Mouse (Mus musculus) mesoderm, embryonic 11.5 days (tissue): ENCODE results near the gene Gm11564.
"Not testable (repeated sequence)": the region's sequence is repeated elsewhere in the genome, so short reads cannot be mapped to it uniquely, and the experiment has no call there.

Source experiments
- DNase-seq: peaks from one replicate; pipeline ENCODE4 v3.0.0-alpha.2; 2012; ENCODE audit warnings: low read depth, low spot score

Gm11564 gene

DNA sequence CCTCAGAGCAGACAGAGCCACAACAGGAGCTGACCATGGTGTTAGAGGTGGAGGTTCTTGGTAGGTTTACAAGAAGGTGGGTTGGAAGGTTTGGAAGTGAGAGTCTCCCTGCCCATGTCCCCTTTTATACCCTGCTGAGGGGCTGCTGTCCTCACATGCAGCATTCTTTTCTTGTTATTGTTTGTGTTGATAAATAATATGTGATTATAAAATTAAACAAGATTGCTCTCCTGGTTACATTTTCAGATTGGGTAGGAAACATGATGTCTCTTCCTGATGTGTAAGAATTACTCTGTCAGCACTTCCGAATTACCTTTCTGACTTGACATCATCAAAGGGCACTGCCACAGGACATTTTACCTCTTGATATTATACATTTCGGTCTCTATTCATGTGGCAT is at the start of gene Gm11564:
Gene Gm11564 (minus strand): TSS at position 101 of the 400 bp plus-strand sequence.
- DNase-seq, result not testable (repeated sequence)

GRCm38 (mm10) chr11:99864176-99864575 is 48.7 kb upstream of the Gm11564 start, which contains the start of gene Gm11559:
Gm11559 (plus strand) TSS chr11:99864476.
- not testable (repeated sequence) for DNase-seq

- no peak for DNase-seq
These were observed 43.3 kb upstream of the Gm11564 start for GRCm38 (mm10) chr11:99858761-99859160.

DNA sequence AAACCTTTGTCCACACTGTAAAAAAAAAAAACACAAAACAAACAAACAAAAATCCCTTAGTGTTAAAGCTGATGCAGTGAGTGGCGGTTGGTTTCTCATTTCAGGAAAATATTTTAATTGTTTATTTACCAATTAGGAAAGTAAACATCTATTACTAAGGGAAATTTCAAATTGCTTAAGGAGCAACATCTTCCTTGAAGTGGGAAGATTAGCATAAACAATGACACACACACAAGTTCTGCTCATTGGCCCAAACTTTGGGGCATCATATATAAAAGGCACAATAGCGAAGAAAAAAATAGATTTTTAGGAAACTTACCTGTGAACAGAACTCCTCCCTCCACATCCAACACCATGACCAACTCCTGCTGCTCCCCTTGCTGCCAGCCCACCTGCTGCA is 42.2 kb upstream of the Gm11564 start, which contains the start of gene Gm11568:
Gene Gm11568 (plus strand): TSS at position 301 of the 400 bp plus-strand sequence.
- no peak for DNase-seq

- DNase-seq, result peak; percentile 22
These were observed 38.7 kb upstream of the Gm11564 start for GRCm38 (mm10) chr11:99854121-99854520.

GRCm38 (mm10) chr11:99851508-99851907 is 36.0 kb upstream of the Gm11564 start, which contains the start of gene Krtap4-16:
Krtap4-16 (minus strand) TSS chr11:99851608.
- no peak for DNase-seq

DNA sequence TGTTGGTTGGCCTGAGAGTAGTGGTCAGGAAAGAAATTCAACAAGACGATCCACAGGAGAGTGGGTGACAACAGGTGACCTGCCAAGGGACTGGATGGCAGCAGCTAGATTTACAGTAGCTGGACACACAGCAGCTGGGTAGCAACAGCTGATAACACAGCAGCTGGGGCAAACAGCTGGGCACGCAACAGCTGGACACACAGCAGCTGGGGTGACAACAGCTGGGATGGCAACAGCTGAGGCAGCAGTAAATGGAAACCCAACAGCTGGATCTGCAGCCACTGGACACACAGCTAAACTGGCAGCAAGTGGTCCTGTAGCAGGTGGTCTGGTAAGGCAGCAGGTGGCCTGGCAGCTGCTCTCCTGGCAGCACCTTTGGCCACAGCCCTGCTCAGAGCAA is 31.3 kb upstream of the Gm11564 start:
- DNase-seq, result no peak

DNA sequence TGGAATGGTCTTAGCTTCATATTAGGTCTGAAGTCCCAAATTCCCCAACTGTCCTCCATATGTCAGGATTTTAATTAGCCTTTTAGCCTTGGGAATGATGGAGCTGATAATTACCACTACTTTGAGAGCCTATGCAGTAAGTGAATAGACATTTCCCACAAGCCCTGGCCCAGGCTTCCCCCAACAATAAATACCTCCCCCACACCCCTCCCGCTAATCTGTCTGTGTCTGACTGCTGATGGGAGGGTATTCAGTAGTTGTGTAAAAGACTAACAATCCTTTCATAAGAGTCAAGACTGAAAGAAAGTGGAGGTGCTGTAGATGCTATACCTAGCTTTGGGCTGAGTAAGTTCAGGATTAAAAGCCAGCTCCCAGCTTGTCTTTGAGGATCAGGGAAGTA is 26.7 kb upstream of the Gm11564 start:
- no peak for DNase-seq

GRCm38 (mm10) chr11:99837966-99838365 is 22.5 kb upstream of the Gm11564 start, which contains the start of gene 2300003K06Rik:
2300003K06Rik (minus strand) TSS chr11:99838066.
- no peak for DNase-seq

- not testable (repeated sequence) for DNase-seq
These were observed 5.7 kb downstream of the Gm11564 start, which contains the start of gene Krtap4-13 for GRCm38 (mm10) chr11:99809792-99810191. Krtap4-13 (minus strand) TSS chr11:99809892.

DNA sequence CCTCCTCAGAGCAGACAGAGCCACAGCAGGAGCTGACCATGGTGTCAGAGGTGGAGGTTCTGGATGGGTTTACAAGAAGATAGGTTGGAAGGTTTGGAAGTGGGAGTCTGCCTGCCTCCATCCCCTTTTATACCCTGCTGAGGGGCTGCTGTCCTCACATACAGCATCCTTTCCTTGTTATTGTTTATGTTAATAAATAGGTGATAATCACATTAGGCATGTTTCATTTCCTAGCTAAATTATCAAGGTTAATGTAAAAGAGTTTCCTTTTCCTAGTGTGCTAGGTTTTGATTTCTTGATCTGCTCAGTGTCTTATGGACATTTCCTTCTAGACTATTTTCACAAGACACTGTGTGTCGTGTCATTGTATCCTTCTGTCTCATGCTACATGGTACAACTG is 11.1 kb downstream of the Gm11564 start, which contains the start of gene Gm11554:
Gene Gm11554 (minus strand): TSS at position 101 of the 400 bp plus-strand sequence.
- not testable (repeated sequence) for DNase-seq

DNA sequence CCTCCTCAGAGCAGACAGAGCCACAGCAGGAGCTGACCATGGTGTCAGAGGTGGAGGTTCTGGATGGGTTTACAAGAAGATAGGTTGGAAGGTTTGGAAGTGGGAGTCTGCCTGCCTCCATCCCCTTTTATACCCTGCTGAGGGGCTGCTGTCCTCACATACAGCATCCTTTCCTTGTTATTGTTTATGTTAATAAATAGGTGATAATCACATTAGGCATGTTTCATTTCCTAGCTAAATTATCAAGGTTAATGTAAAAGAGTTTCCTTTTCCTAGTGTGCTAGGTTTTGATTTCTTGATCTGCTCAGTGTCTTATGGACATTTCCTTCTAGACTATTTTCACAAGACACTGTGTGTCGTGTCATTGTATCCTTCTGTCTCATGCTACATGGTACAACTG is 16.6 kb downstream of the Gm11564 start, which contains the start of gene Gm11569:
Gene Gm11569 (minus strand): TSS at position 101 of the 400 bp plus-strand sequence.
- not testable (repeated sequence) for DNase-seq

GRCm38 (mm10) chr11:99793367-99793766 is 22.1 kb downstream of the Gm11564 start, which contains the start of gene Gm11596:
Gm11596 (minus strand) TSS chr11:99793467.
- DNase-seq, result no peak

DNA sequence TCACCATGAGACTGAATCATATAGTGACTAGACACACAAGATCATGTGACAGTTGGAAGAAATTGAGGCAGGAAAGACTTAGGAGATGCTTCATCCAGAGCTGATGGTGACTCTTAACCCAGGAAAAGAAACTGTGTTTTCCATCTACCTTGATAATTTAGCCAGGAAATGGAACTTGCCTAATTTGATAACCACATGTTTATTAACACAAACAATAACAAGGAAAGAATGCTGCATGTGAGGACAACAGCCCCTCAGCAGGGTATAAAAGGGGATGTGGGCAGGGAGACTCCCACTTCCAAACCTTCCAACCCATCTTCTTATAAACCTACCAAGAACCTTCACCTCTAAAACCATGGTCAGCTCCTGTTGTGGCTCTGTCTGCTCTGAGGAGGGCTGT is 30.6 kb downstream of the Gm11564 start, which contains the start of gene Krtap4-9:
Gene Krtap4-9 (plus strand): TSS at position 301 of the 400 bp plus-strand sequence.
- not testable (repeated sequence) for DNase-seq

DNA sequence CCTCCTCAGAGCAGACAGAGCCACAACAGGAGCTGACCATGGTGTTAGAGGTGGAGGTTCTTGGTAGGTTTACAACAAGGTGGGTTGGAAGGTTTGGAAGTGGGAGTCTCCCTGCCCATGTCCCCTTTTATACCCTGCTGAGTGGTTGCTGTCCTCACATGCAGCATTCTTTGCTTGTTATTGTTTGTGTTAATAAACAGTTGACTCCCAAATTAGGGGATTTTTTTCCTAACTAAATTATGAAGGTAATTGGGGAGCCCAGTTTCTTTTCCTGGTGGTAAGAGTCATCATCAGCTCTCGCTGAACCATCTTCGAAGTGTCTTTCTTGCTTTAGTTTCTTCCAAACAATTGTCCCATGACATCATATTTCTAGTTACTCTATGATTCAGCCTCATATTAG is 34.9 kb downstream of the Gm11564 start, which contains the start of gene Krtap4-8:
Gene Krtap4-8 (minus strand): TSS at position 101 of the 400 bp plus-strand sequence.
- no peak for DNase-seq

- DNase-seq, result peak; percentile 47
These were observed 37.1 kb downstream of the Gm11564 start for GRCm38 (mm10) chr11:99778401-99778800.

GRCm38 (mm10) chr11:99772813-99773212 is 42.7 kb downstream of the Gm11564 start, which contains the start of gene Gm11595:
Gm11595 (minus strand) TSS chr11:99772913.
- not testable (repeated sequence) for DNase-seq

- DNase-seq, result no peak
These were observed 47.1 kb downstream of the Gm11564 start for GRCm38 (mm10) chr11:99768410-99768809.
